Mouse (Mus musculus): Measurements from ENCODE around the gene Maff. TPM values are rescaled to one million over a fixed set of nuclear protein-coding genes. Genes with fewer than 3 reads are reported as not detected.

Gene Maff
- polyA plus RNA-seq, 1 experiment from 2014 or later: 7.1 TPM

DNA sequence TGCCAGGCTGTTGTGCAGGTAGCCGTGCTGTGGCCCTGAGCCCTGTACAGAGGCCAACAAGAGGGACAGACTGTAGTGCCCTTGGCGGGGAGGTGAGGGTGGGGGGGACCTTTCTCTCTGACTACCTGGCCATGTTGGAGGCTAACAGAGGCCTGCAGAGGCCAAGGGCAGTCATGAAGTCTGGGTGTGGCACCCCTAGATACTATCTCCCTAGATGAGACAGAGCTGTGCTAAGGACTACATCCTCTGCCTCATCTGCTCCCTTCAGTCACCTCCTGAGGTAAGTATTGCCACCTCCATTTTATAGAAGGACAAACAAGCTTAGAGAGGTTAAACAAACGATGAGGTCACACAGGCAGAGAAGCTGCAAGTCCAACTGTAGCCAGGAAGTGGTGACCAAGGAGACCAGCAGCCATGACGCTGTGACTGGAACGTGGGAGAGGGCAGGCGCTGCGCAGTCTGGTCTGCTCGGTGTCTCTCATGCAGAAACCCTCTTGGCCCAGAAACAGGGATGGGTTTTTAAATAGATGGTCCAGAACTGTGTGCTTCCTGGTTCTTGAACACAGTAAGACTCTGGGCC, 22.5 kb downstream of the Maff start:
- H3K9ac ChIP-seq (ENCODE audit: low read depth, low read length): peak overlapping the region; percentile 65
- H3K4me3 ChIP-seq (ENCODE audit: low read length): no peak overlapping the region; the same call in 1 of the 2 replicates
- ATAC-seq: peak; percentile 55
- H3K27me3 ChIP-seq (replicated peaks; ENCODE audit: control insufficient read depth, insufficient read depth, low read length): no peaks in the 10 kb centered on the region
- H3K4me2 ChIP-seq (ENCODE audit: low read depth, low read length): peak overlapping the region; percentile 44
- H3K27ac ChIP-seq (ENCODE audit: low read length): peak overlapping the region; percentile 93
- H3K9me3 ChIP-seq (ENCODE audit: control insufficient read depth, low read length): no peaks in the 10 kb centered on the region
- H3K36me3 ChIP-seq (ENCODE audit: control insufficient read depth, insufficient read depth, low read length): peaks cover 6% of the 10 kb centered on the region; the same call in 1 of the 2 replicates
- WGBS: 62% methylated on average over 8 of the region's 8 CpGs
- H3K4me1 ChIP-seq (ENCODE audit: control insufficient read depth, insufficient read depth, low read length): peaks cover 36% of the 10 kb centered on the region

DNA sequence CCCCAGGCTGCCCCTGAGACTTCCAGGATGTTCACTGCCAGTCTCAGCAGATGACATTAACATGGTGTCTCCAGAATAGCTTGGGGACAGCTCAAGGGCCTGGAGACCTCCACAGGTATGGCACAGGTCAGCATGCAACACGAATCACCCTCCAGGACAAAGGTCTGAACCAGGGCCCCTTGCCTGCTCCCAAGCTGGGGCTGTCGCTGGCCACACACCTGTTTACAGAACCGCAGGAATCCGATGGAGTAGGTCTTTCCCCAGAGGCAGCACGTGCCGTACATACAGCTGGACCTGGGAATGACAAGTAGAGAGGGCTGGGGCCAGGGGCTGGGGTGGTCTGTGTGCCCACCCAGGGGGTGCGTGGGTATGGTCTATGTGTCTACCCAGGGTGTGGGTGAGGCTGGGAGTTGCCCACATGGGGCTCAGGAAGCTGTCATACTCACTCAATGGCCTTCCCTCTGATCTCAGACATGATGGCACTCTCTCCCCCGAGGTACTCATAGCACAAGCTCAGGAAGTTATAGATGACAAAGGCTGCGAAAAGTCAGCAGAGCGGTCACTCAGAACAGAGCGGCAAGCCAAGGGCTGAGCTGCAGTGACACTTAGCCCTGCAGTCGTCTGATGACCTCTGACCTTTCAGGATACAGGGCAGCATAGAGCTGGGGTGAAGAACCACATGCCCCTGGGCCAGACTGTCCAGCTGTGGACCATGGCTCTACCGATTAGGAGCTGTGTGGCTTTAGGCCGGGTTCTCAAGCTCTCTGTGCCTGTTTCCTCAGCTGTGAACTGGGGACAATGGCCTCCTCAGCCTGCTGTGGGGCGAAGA, 23.2 kb downstream of the Maff start:
- H3K36me3 ChIP-seq (ENCODE audit: control insufficient read depth, insufficient read depth, low read length): peaks cover 6% of the 10 kb centered on the region; the same call in 1 of the 2 replicates
- no peak overlapping the region for H3K4me2 ChIP-seq (ENCODE audit: low read depth, low read length)
- H3K27me3 ChIP-seq (replicated peaks; ENCODE audit: control insufficient read depth, insufficient read depth, low read length): no peaks in the 10 kb centered on the region
- no peaks in the 10 kb centered on the region for H3K9me3 ChIP-seq (ENCODE audit: control insufficient read depth, low read length)
- H3K4me1 ChIP-seq (ENCODE audit: control insufficient read depth, insufficient read depth, low read length): peaks cover 35% of the 10 kb centered on the region
- ATAC-seq: peak; percentile 12; the same call in 1 of the 2 replicates
- 59% methylated on average over 15 of the region's 15 CpGs for WGBS
- H3K9ac ChIP-seq (ENCODE audit: low read depth, low read length): peak overlapping the region; percentile 40; the same call in 1 of the 2 replicates
- H3K4me3 ChIP-seq (ENCODE audit: low read length): no peak overlapping the region
- peak overlapping the region; percentile 93 for H3K27ac ChIP-seq (ENCODE audit: low read length)

DNA sequence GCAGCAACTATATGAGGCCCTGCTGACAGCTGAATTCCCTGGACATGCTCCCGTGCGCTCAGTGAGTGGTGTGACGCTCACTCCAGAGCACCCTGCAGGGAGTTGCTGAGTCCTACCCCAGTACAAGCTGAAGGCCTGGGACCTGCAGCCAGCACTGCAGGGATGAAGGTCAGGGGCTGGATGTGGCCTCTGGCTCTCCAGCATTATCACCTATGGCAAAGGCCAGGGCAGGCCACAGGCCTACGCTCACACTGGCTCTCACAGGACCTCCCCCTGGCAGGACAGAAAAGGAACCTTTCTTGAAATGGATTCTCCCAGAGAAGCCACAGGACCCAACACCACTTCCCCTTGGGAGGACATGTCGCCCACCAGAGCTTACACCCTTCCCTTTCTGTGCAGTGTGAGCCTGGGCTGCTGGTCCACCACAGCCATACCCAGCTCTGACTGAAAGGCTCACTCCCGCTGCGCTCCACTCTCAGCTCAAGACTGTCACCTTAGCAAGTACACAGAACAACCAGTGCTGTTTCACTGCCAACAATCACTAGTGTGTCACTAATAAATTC, 23.9 kb downstream of the Maff start:
- no peak overlapping the region for H3K4me3 ChIP-seq (ENCODE audit: low read length)
- no peak overlapping the region for H3K4me2 ChIP-seq (ENCODE audit: low read depth, low read length)
- H3K9ac ChIP-seq (ENCODE audit: low read depth, low read length): peak overlapping the region; percentile 40; the same call in 1 of the 2 replicates
- 79% methylated on average over 7 of the region's 7 CpGs for WGBS
- peak overlapping the region; percentile 93; the same call in 1 of the 2 replicates for H3K27ac ChIP-seq (ENCODE audit: low read length)
- 0 out of 2 replicates have a peak, but pooled peaks cover under 1% of the 10 kb centered on the region for H3K36me3 ChIP-seq (ENCODE audit: control insufficient read depth, insufficient read depth, low read length)
- ATAC-seq: peak; percentile 9; the same call in 1 of the 2 replicates
- no peaks in the 10 kb centered on the region for H3K9me3 ChIP-seq (ENCODE audit: control insufficient read depth, low read length)
- no peaks in the 10 kb centered on the region for H3K27me3 ChIP-seq (replicated peaks; ENCODE audit: control insufficient read depth, insufficient read depth, low read length)
- peaks cover 34% of the 10 kb centered on the region for H3K4me1 ChIP-seq (ENCODE audit: control insufficient read depth, insufficient read depth, low read length)

GRCm38 (mm10) chr15:79374760-79375159, 28.3 kb downstream of the Maff start:
- Histone ChIP-seq H3K9me3 (ENCODE audit: control insufficient read depth, low read length) (no peaks in the 10 kb centered on the region), H3K4me1 (ENCODE audit: control insufficient read depth, insufficient read depth, low read length) (peaks cover 8% of the 10 kb centered on the region), H3K27ac (ENCODE audit: low read length) (no peak overlapping the region), H3K27me3 (replicated peaks; ENCODE audit: control insufficient read depth, insufficient read depth, low read length) (no peaks in the 10 kb centered on the region), H3K9ac (ENCODE audit: low read depth, low read length) (no peak overlapping the region), H3K4me3 (ENCODE audit: low read length) (no peak overlapping the region), H3K4me2 (ENCODE audit: low read depth, low read length) (no peak overlapping the region), H3K36me3 (ENCODE audit: control insufficient read depth, insufficient read depth, low read length) (no peaks in the 10 kb centered on the region)
- WGBS: 47% methylated on average over 3 of the region's 3 CpGs
- no peak for ATAC-seq

DNA sequence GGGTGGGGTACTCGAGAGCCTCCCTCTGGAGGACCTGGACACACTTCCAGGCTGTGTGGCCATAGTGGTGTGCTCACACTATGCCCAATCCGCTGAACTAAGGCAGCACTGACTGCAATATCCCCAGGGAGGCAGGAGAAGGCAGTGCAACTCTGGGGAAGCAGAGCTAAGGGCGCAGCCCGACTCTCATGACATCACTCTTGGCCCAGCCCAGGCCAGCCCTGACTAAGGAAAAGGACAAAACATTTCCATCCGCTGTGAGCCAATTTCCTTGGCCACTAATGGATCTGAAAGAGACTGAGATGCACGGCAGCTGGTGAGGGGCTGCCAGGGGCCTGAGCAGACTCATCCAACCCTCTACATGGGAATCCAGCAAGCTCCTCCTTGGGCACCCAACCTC, 31.3 kb downstream of the Maff start:
- no peak for ATAC-seq
- H3K9ac ChIP-seq (ENCODE audit: low read depth, low read length): no peak overlapping the region

DNA sequence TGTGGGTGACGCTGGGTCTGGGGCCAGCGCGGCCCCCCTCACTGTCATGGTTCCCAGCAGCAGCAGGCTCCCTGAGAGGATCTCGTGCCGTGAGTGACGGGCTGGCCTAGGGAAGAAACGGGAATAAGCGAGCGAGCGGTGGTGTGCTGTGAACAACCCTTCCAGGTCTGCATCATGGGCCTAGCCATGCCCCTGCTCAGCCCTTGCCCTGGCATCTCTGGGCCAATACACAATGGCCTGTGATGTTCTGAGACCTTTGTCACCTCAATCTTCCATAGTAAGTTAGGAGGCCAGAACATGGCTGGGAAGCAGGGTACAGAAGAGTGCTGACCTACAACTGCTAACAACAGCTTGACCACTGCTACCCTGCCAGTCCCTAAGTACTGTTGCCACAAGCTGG, 32.2 kb downstream of the Maff start:
- ATAC-seq: no peak
- 95% methylated on average over 10 of the region's 10 CpGs for WGBS
- no peak overlapping the region for H3K4me2 ChIP-seq (ENCODE audit: low read depth, low read length)

More for the DNA sequence above, 31.3 kb downstream of the Maff start:
- no peaks in the 10 kb centered on the region for H3K4me1 ChIP-seq (ENCODE audit: control insufficient read depth, insufficient read depth, low read length)
- WGBS: 75% methylated on average over 6 of the region's 6 CpGs
- H3K9me3 ChIP-seq (ENCODE audit: control insufficient read depth, low read length): no peaks in the 10 kb centered on the region
- H3K4me3 ChIP-seq (ENCODE audit: low read length): no peak overlapping the region
- no peak overlapping the region for H3K4me2 ChIP-seq (ENCODE audit: low read depth, low read length)
- no peak overlapping the region for H3K27ac ChIP-seq (ENCODE audit: low read length)
- H3K36me3 ChIP-seq (ENCODE audit: control insufficient read depth, insufficient read depth, low read length): no peaks in the 10 kb centered on the region
- H3K27me3 ChIP-seq (replicated peaks; ENCODE audit: control insufficient read depth, insufficient read depth, low read length): no peaks in the 10 kb centered on the region

GRCm38 (mm10) chr15:79379658-79380057, 33.2 kb downstream of the Maff start:
- ATAC-seq: no peak
- H3K36me3 ChIP-seq (ENCODE audit: control insufficient read depth, insufficient read depth, low read length): no peaks in the 10 kb centered on the region
- no peaks in the 10 kb centered on the region for H3K27me3 ChIP-seq (replicated peaks; ENCODE audit: control insufficient read depth, insufficient read depth, low read length)
- H3K27ac ChIP-seq (ENCODE audit: low read length): no peak overlapping the region
- no peak overlapping the region for H3K9ac ChIP-seq (ENCODE audit: low read depth, low read length)
- 91% methylated on average over 7 of the region's 7 CpGs for WGBS
- H3K4me1 ChIP-seq (ENCODE audit: control insufficient read depth, insufficient read depth, low read length): no peaks in the 10 kb centered on the region
- no peak overlapping the region for H3K4me2 ChIP-seq (ENCODE audit: low read depth, low read length)
- no peak overlapping the region for H3K4me3 ChIP-seq (ENCODE audit: low read length)
- H3K9me3 ChIP-seq (ENCODE audit: control insufficient read depth, low read length): no peaks in the 10 kb centered on the region

More for the DNA sequence above, 32.2 kb downstream of the Maff start:
- Histone ChIP-seq H3K9me3 (ENCODE audit: control insufficient read depth, low read length) (no peaks in the 10 kb centered on the region), H3K4me3 (ENCODE audit: low read length) (no peak overlapping the region), H3K27me3 (replicated peaks; ENCODE audit: control insufficient read depth, insufficient read depth, low read length) (no peaks in the 10 kb centered on the region), H3K4me1 (ENCODE audit: control insufficient read depth, insufficient read depth, low read length) (no peaks in the 10 kb centered on the region), H3K36me3 (ENCODE audit: control insufficient read depth, insufficient read depth, low read length) (no peaks in the 10 kb centered on the region), H3K27ac (ENCODE audit: low read length) (no peak overlapping the region), H3K9ac (ENCODE audit: low read depth, low read length) (no peak overlapping the region)

DNA sequence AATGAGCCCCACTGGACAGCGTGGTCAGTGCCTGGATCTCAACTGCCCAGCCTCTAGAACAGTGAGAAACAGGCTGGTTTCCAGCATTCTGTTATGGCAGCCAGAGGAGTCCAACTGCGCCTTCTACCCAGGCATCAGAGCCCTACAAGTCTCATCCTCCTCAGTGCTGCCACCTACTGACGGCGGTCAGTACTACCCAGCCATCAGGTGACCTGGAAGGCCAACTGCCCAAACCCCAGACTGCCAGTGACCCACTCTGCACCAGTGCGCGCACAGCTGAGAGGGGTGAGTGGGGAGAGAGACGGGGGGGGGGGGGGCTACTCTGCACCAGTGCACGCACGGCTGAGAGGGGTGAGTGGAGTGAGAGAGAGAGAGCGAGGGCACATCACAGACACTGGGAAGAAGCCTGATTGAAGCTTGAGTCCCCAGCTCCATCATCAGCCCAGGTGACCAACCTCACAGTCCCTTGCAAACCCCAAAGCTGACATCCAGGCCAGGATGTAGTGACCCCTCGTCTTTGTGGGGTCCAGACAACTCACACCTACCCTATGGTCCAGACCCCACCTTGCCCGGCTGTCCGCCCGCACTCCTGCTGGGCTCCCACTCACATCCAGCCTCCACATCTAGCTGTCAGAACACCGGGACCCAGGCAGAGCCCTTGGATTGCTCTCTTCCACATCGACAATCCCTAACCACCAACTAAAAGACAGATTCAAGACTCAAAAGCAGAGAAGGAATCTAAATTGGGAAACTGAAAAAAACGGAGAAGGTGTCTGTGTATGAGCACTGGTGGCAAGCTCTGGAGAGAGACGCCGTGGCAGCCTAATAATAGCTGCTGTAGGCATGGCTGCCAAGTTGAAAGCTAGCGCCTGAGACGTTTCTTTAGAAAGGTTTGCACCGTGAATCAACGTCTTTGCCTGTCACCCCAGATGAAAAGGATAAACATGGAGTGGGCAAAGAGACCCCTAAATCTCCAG, 34.3 kb downstream of the Maff start:
- Histone ChIP-seq H3K4me2 (ENCODE audit: low read depth, low read length) (no peak overlapping the region), H3K27ac (ENCODE audit: low read length) (no peak overlapping the region), H3K9ac (ENCODE audit: low read depth, low read length) (no peak overlapping the region), H3K36me3 (ENCODE audit: control insufficient read depth, insufficient read depth, low read length) (no peaks in the 10 kb centered on the region), H3K9me3 (ENCODE audit: control insufficient read depth, low read length) (no peaks in the 10 kb centered on the region), H3K4me3 (ENCODE audit: low read length) (no peak overlapping the region), H3K27me3 (replicated peaks; ENCODE audit: control insufficient read depth, insufficient read depth, low read length) (no peaks in the 10 kb centered on the region), H3K4me1 (ENCODE audit: control insufficient read depth, insufficient read depth, low read length) (no peaks in the 10 kb centered on the region)
- peak; percentile 61 for ATAC-seq
- 53% methylated on average over 23 of the region's 23 CpGs for WGBS
